In the genomic region with DNA sequence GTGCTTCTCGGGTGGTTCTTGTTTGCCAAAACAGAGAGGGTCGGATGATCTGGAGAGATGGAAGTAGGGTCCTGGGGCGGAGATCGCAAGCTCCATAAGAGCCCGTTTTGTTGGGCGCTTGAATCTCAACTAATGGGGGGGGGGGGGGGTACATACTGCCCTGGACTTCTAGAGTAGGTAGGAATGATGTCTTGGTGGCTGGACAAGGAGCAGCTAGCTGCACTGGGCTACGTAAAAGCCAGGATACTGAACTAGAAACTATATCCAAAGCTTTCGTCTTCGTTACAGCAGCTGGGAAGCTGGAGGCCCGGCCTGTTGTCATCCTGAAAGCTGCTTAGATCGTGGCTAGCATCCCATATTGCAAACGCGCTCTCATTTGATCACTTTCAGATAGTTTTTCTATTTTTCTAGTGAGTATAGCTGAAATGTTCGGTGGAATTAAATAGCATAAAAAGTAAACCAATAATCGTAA, we compare ENCODE assay signal across 8 mouse cellular contexts. TPM values are rescaled to one million over a fixed set of nuclear protein-coding genes. Genes with fewer than 3 reads are reported as not detected.
A peak's percentile ranks its signal among the peaks of the same experiment; 100 is the strongest.
DNase-seq lines count a peak whose midpoint lies in the region; ATAC-seq and TF ChIP-seq lines count a peak whose summit lies in the region.

No protein-coding gene starts in this region.

- no peaks in the 10 kb centered on the region for H3K27me3 ChIP-seq in thymus, adult 2 months (ENCODE audit: control insufficient read depth, insufficient read depth, low read length)
- no peaks in the 10 kb centered on the region for H3K27me3 ChIP-seq in limb, embryonic 11.5 days (ENCODE audit: control insufficient read depth, insufficient read depth, low read length)
- H3K27me3 ChIP-seq in neural tube, embryonic 14.5 days (ENCODE audit: control insufficient read depth, insufficient read depth, low read length): no peaks in the 10 kb centered on the region

- peak overlapping the region; percentile 72 for H3K4me3 ChIP-seq in gastrocnemius, adult 2 months
- H3K4me3 ChIP-seq in thymus, adult 2 months (ENCODE audit: control insufficient read depth, insufficient read depth, low read length): peak overlapping the region; percentile 62
- peak overlapping the region; percentile 54 for H3K4me3 ChIP-seq in limb, embryonic 11.5 days (ENCODE audit: low read depth, low read length)
- peak overlapping the region; percentile 63 for H3K4me3 ChIP-seq in neural tube, embryonic 14.5 days (ENCODE audit: low read depth, low read length)

- H3K9me3 ChIP-seq in limb, embryonic 11.5 days (ENCODE audit: control insufficient read depth, low read length): no peaks in the 10 kb centered on the region
- no peaks in the 10 kb centered on the region for H3K9me3 ChIP-seq in neural tube, embryonic 14.5 days (ENCODE audit: control insufficient read depth, low read length)

- ATAC-seq in limb, embryonic 11.5 days (ENCODE audit: insufficient number of reproducible peaks, low FRiP score, low TSS enrichment, low read depth): no peak
- peak; percentile 47; the same call in 1 of the 2 replicates for ATAC-seq in neural tube, embryonic 14.5 days (ENCODE audit: low read depth)

- WGBS in thymus, adult 2 months: 2% methylated on average over 15 of the region's 15 CpGs
- 1% methylated on average over 15 of the region's 15 CpGs for WGBS in limb, embryonic 11.5 days
- WGBS in neural tube, embryonic 14.5 days: 2% methylated on average over 15 of the region's 15 CpGs

- H3K36me3 ChIP-seq in thymus, adult 2 months (ENCODE audit: control insufficient read depth, insufficient read depth, low read length): no peaks in the 10 kb centered on the region
- 0 out of 2 replicates have a peak, but pooled peaks cover 2% of the 10 kb centered on the region for H3K36me3 ChIP-seq in limb, embryonic 11.5 days (ENCODE audit: control insufficient read depth, insufficient read depth, low read length)
- H3K36me3 ChIP-seq in neural tube, embryonic 14.5 days (ENCODE audit: control insufficient read depth, insufficient read depth, low read length): no peaks in the 10 kb centered on the region

- H3K9ac ChIP-seq in limb, embryonic 11.5 days (ENCODE audit: low read length): peak overlapping the region; percentile 83
- H3K9ac ChIP-seq in neural tube, embryonic 14.5 days (replicated peaks; ENCODE audit: low read depth, low read length): peak overlapping the region; percentile 72

- no peak for TF ChIP-seq CTCF in gastrocnemius, adult 2 months (IDR thresholded peaks at IDR 0.05)
- 0 out of 2 replicates have a peak, but pooled peaks have one; percentile 6 for TF ChIP-seq CTCF in thymus, adult 2 months (IDR thresholded peaks at IDR 0.05; ENCODE audit: borderline replicate concordance, control insufficient read depth, extremely low read depth, insufficient read depth, low read length, poor library complexity)

- TF ChIP-seq POLR2A in thymus, adult 2 months (IDR thresholded peaks at IDR 0.05; ENCODE audit: control insufficient read depth, extremely low read depth, insufficient read depth, low read length, poor library complexity): no peak

- intact Hi-C loops in gastrocnemius, adult 2 months (cut with DNase I): loop anchor here (5.0 kb wide), 1 partner anchor 33 kb away; a partner anchor contains a TSS
- intact Hi-C loops in gastrocnemius, postnatal 36 days (cut with DNase I): no loop called here

- H3K4me2 ChIP-seq in limb, embryonic 11.5 days (ENCODE audit: low read depth, severe bottlenecking): peak overlapping the region; percentile 74
- H3K4me2 ChIP-seq in neural tube, embryonic 14.5 days (ENCODE audit: low read depth, low read length): peak overlapping the region; percentile 55

- peak overlapping the region; percentile 100 for H3K27ac ChIP-seq in gastrocnemius, adult 2 months
- H3K27ac ChIP-seq in thymus, adult 2 months (ENCODE audit: control insufficient read depth, insufficient read depth, low read length): no peak overlapping the region
- H3K27ac ChIP-seq in limb, embryonic 11.5 days (replicated peaks; ENCODE audit: low read depth, low read length): no peak overlapping the region
- H3K27ac ChIP-seq in neural tube, embryonic 14.5 days (ENCODE audit: low read depth, low read length): peak overlapping the region; percentile 48

- DNase-seq in gastrocnemius, adult 2 months: no peak
- DNase-seq in gastrocnemius, postnatal 36 days: no peak
- no peak for DNase-seq in thymus, adult 2 months
- no peak for DNase-seq in thymus, postnatal 0 days (ENCODE audit: low spot score)
- DNase-seq in limb, embryonic 11.5 days (ENCODE audit: low spot score): no peak
- DNase-seq in gastrocnemius, adult 8-10 months (ENCODE audit: low spot score in 2 of 2): no peak
- no peak for DNase-seq in adrenal gland, adult (ENCODE audit: inconsistent age in 2 of 2, low spot score in 1 of 2)

- no peaks in the 10 kb centered on the region for H3K4me1 ChIP-seq in thymus, adult 2 months (replicated peaks; ENCODE audit: control insufficient read depth, insufficient read depth, low read length)
- 0 out of 2 replicates have a peak, but pooled peaks cover 3% of the 10 kb centered on the region for H3K4me1 ChIP-seq in limb, embryonic 11.5 days (ENCODE audit: control insufficient read depth, insufficient read depth, low read length)
- H3K4me1 ChIP-seq in neural tube, embryonic 14.5 days (ENCODE audit: control insufficient read depth, insufficient read depth, low read length): peaks cover 17% of the 10 kb centered on the region

RNA-seq across cellular contexts. Expression of a gene that starts 0.4 kb away (rescaled TPM):
- 10 to 100 TPM; 51.5 to 61.4 TPM for total RNA-seq in gastrocnemius, adult 2 months (2021)
- total RNA-seq in gastrocnemius, postnatal 36 days (2021): 10 to 100 TPM; 43.7 to 46.4 TPM
- polyA plus RNA-seq in thymus, adult 2 months (2012; rRNA removed): 3.6 and 4.0 TPM in 2 replicates
- 34.5 and 38.2 TPM in 2 replicates for polyA plus RNA-seq in thymus, postnatal 0 days (2015; fragmentation: Nextera tagmentation; extraction: Ambion mirVana)
- polyA plus RNA-seq in limb, embryonic 11.5 days (2014; fragmentation: Nextera tagmentation; extraction: Ambion mirVana): 57.4 and 61.0 TPM in 2 replicates
- 47.4 and 52.5 TPM in 2 replicates for polyA plus RNA-seq in neural tube, embryonic 14.5 days (2014; fragmentation: Nextera tagmentation; extraction: Ambion mirVana)
- total RNA-seq in gastrocnemius, adult 8-10 months (2022): 10 to 100 TPM; 58.2 to 66.2 (median 64.0) TPM

RNA-seq across cellular contexts. Expression of a gene that starts 0.4 kb away (rescaled TPM):
- 100 to 1,000 TPM; 600 to 778 TPM for total RNA-seq in gastrocnemius, adult 2 months (2021)
- 100 to 1,000 TPM; 627 to 644 TPM for total RNA-seq in gastrocnemius, postnatal 36 days (2021)
- 115 and 127 TPM in 2 replicates for polyA plus RNA-seq in thymus, adult 2 months (2012; rRNA removed)
- polyA plus RNA-seq in thymus, postnatal 0 days (2015; fragmentation: Nextera tagmentation; extraction: Ambion mirVana): 215 and 222 TPM in 2 replicates
- polyA plus RNA-seq in limb, embryonic 11.5 days (2014; fragmentation: Nextera tagmentation; extraction: Ambion mirVana): 214 and 235 TPM in 2 replicates
- polyA plus RNA-seq in neural tube, embryonic 14.5 days (2014; fragmentation: Nextera tagmentation; extraction: Ambion mirVana): 199 and 210 TPM in 2 replicates
- total RNA-seq in gastrocnemius, adult 8-10 months (2022): 100 to 1,000 TPM; 555 to 618 (median 575) TPM

RNA-seq across cellular contexts. Expression of a gene that starts 13.3 kb away (rescaled TPM):
- 100 to 1,000 TPM in 1 of 2 experiments, 10 to 100 TPM in 1; 91.6 to 105 TPM for total RNA-seq in gastrocnemius, adult 2 months (2021)
- total RNA-seq in gastrocnemius, postnatal 36 days (2021): 10 to 100 TPM; 83.6 to 97.9 TPM
- polyA plus RNA-seq in thymus, adult 2 months (2012; rRNA removed): 0.31 and 5.0 TPM in 2 replicates
- not detected in 2 replicates for polyA plus RNA-seq in thymus, postnatal 0 days (2015; fragmentation: Nextera tagmentation; extraction: Ambion mirVana)
- not detected in 2 replicates for polyA plus RNA-seq in limb, embryonic 11.5 days (2014; fragmentation: Nextera tagmentation; extraction: Ambion mirVana)
- polyA plus RNA-seq in neural tube, embryonic 14.5 days (2014; fragmentation: Nextera tagmentation; extraction: Ambion mirVana): not detected in 2 replicates
- 100 to 1,000 TPM in 1 of 4 experiments, 10 to 100 TPM in 3; 90.5 to 101 (median 96.3) TPM for total RNA-seq in gastrocnemius, adult 8-10 months (2022)

RNA-seq across cellular contexts. Expression of a gene that starts 33.1 kb away (rescaled TPM):
- total RNA-seq in gastrocnemius, adult 2 months (2021): 10 to 100 TPM; 18.0 to 18.3 TPM
- total RNA-seq in gastrocnemius, postnatal 36 days (2021): 10 to 100 TPM; 15.4 to 18.1 TPM
- 92.8 and 109 TPM in 2 replicates for polyA plus RNA-seq in thymus, adult 2 months (2012; rRNA removed)
- 174 and 185 TPM in 2 replicates for polyA plus RNA-seq in thymus, postnatal 0 days (2015; fragmentation: Nextera tagmentation; extraction: Ambion mirVana)
- polyA plus RNA-seq in limb, embryonic 11.5 days (2014; fragmentation: Nextera tagmentation; extraction: Ambion mirVana): 130 and 137 TPM in 2 replicates
- polyA plus RNA-seq in neural tube, embryonic 14.5 days (2014; fragmentation: Nextera tagmentation; extraction: Ambion mirVana): 116 and 122 TPM in 2 replicates
- total RNA-seq in gastrocnemius, adult 8-10 months (2022): 10 to 100 TPM; 13.2 to 17.5 (median 16.4) TPM

RNA-seq across cellular contexts. Expression of a gene that starts 40.2 kb away (rescaled TPM):
- 1 to 10 TPM; 2.6 to 3.7 TPM for total RNA-seq in gastrocnemius, adult 2 months (2021)
- total RNA-seq in gastrocnemius, postnatal 36 days (2021): 1 to 10 TPM; 2.2 to 3.5 TPM
- 0.19 and 0.23 TPM in 2 replicates for polyA plus RNA-seq in thymus, adult 2 months (2012; rRNA removed)
- polyA plus RNA-seq in thymus, postnatal 0 days (2015; fragmentation: Nextera tagmentation; extraction: Ambion mirVana): 2.2 and 2.7 TPM in 2 replicates
- polyA plus RNA-seq in limb, embryonic 11.5 days (2014; fragmentation: Nextera tagmentation; extraction: Ambion mirVana): 5.3 and 5.7 TPM in 2 replicates
- 7.0 and 9.4 TPM in 2 replicates for polyA plus RNA-seq in neural tube, embryonic 14.5 days (2014; fragmentation: Nextera tagmentation; extraction: Ambion mirVana)
- total RNA-seq in gastrocnemius, adult 8-10 months (2022): 1 to 10 TPM; 2.6 to 3.8 (median 3.0) TPM

Comparison
In these comparisons a context has a peak if more than half of its experiments do, and no peak if none do; other contexts are left out.
1. H3K27ac ChIP-seq: peak in gastrocnemius, adult 2 months (single experiment) and neural tube, embryonic 14.5 days (single experiment); none in thymus, adult 2 months (single experiment) and limb, embryonic 11.5 days (single experiment).
2. Peak in every context shown above with its lines, with median percentiles within 50 percentile points of each other: H3K4me3 ChIP-seq.